Mouse (Mus musculus): ENCODE measurements around the gene Dpysl4.

The Dpysl4 gene

DNA sequence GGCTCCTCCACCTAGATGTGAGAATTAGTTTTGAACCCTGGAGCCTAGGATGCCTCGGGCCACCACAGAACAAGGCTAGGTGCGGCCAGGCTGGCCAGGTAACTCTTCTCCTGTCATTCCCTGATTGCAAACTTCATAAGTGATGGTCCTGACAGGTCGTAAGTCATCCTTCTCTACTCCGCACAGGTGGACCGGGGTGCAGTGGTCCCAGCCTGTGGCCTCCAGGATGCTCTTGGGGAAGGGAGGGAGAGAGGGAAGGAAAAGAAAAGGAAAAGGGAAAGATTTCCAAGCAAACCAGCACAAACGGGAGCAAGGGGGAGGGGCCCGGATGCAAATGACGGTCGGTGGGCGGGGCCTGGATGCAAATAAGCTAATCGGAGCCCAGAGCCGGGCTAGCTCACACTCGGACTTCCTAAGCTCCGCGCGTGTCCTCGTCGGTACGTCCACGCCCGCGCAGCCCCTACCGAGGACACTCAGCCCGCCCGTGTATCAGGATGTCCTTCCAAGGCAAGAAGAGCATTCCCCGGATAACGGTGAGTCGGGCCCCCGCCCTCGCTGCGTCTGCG, at the start of gene Dpysl4:
Dpysl4 (plus strand) TSS at position 373 of the 566 bp plus-strand sequence.
- DNase-seq (ENCODE audit: low spot score in 2 of 2) = peak; percentile 26

DNA sequence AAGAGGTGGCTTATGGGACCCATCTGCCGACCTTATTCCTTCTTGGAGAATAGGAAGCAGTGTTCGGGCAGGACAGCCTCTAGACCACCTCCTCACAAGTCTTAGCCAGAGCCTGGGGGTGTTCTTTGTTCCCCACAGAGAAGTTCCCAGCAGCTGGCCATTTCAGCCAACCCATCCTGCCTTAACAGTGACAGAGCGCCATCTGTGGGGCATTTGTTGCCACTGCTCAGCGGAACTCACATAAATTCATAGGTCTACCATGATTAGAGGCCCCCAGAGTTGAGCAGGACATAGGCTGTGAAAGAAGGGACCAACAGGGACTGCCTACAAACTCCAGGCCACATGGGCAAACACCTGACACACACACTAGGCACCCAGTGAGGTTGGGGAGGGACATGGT, 22.4 kb upstream of the Dpysl4 start:
- no peak for DNase-seq (ENCODE audit: low spot score in 2 of 2)

DNA sequence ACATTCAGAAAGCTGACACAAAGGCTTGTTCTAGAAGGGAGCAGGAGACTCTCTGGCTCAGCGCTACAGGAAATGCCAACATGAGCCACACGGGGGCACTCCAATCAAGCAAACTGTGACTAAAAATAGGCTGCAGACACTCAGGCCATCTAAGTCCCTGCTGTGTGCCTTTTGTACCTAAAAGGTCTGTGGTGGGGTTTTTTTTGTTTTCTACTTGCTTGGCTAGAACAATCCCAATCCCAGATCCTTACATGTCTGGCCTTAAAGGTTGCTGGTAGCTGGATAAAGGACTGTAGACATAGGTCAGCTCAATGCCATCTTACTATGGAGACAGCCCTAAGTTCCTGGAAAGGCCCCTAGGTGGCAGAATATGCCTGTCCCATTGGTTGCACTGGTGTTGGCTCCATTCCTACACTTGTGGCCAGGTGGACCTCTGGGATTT, 17.6 kb upstream of the Dpysl4 start:
- DNase-seq (ENCODE audit: low spot score in 2 of 2) = peak; percentile 34 to 36

DNA sequence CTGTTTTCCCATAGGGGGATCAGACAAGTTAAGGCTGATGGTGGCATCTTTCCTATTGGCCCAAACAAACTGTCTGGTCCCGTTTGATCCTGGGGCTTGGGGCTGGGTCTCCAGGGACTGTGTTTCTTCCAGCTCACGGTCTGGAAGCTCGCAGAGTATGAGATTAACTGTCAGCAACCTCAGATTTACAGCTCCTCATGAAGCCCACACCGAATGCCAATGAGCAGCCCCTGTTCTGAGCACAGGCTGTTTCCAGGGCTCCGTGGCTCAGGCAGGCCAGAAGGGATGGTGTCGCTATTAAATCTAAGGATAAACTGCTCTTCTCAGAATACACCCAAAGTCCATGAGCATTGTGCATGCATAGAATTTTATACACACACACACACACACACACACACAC, 11.6 kb upstream of the Dpysl4 start:
- DNase-seq (ENCODE audit: low spot score in 2 of 2) = no peak

DNA sequence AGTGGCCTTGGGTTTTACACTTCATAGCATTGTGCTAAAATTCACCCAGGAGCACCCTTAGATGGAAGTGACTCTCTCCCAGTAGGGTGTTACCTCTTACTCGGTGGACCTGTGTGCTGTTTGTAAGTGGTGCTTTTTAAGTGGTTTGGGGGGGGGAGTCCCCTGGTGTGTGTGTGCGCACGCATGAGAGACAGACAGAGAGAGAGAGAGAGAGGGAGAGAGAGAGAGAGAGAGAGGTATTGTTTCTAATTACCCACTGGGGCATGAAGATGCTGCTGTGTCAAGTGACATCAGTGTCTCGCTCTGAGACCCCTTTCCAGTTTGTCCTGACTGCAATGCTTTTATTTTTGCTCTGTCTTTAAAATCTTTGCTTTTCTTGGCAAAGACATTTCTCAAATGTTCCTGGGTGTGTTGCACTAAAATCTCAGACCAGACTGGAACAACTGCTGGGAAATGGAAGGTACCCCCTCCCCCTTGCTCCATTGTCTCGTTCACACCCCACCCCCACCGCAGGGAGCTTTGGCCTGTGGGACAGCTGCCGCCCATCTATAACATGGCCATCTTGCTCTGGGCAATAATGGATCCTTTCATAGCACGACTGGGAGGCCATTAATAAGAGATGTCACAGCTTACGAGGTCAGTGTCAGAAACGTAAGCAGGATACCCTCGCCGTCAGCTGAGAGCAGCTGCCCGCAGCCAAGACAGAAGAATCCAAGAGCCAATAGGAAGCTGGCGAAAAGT, 10.6 kb upstream of the Dpysl4 start:
- no peak for DNase-seq (ENCODE audit: low spot score in 2 of 2)

DNA sequence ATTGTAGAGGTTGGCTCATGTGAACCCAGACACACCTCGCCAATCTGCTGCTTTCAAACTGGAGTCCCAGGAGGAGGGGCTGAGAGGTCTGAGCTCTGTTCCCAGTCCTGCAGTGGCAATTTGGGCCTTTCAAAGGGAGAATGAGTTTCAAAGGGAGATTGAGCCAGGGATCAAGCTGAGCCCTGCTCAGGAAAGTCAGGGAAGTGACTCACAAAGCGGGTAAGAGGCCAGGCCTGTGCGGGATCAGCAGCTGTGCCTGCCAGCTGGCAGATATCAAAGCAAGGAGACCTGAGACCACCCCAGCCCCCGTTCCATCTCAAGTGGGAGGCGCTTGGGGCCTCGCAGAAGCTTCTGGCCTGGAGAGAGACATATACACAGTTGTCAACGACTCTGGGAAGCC, 8.5 kb upstream of the Dpysl4 start:
- no peak for DNase-seq (ENCODE audit: low spot score in 2 of 2)

DNA sequence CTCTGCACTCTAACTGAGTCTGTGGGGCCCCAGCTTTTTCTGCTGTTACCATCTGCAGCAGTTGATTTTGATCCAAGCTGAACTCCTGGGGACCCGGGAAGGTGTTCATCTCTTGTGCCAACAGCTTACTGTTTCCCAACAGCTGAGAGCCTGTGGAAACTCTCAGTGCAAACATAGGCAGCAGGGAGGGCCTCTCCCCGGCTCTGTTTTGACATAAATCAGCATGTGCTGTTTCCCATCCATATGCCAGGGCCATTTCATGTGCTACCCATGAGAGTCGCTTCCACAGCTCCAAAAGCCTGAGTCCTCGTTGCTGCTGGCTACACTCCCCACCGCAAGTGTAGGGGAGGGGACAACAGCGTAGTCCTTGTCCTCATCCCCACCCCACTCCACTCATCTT, 7.6 kb upstream of the Dpysl4 start:
- DNase-seq (ENCODE audit: low spot score in 2 of 2) = no peak

DNA sequence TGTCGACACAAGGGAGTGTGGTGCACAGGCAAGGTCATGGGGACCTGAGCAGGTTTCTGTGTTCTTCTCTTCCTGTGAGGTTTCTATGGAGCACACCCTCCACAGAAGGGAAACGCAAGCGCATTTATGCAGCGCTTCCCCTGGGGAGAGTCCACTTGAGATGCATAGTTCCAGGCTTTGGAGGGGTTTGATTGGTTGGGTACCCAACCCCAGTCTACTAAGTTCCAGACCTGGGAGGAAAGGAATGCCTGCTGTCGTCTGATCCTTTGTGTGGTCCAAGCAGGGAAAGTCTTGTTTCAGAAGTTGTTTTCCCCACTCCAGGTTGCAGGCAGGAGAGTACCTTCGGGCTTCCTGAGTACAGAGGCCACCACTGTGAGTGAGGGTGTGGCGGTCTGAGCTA, 6.7 kb upstream of the Dpysl4 start:
- no peak for DNase-seq (ENCODE audit: low spot score in 2 of 2)

DNA sequence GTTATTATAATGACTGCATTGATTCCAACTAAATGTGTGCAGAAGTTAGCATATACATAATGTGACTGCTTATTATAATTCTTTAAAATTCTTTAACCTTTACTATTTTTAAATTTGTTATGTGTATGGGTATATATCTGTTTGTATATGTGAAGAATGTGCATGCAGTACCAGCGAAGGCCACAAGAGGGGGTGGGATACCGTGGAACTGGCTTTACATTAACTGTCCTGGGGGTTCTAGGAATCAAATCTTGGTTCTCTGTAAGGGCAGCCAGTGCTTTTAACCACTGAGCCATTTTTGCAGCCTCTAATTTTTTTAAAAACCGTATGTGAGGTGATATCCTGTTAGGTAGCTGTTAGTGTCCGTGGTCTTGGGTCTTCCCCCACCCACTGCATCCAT, 5.1 kb upstream of the Dpysl4 start:
- no peak for DNase-seq (ENCODE audit: low spot score in 2 of 2)

DNA sequence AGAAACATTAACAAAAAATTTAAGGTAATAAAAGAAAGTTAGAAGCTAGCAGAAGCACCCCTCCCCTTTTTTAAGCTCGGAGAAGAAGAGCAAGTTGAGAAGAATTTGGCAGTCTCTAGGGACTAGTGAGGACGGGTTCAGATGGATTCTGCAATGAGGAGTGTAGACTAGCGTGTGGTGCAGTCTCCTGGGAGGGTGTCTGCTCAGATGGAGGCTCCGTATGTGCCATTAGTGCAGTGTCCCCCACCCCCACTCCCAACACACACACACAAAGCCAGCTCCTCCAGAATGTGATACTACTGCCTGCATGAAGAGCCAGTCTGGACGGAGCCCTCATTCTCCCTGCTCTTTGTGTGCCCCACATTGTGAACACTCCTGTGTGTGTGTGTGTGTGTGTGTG, 4.6 kb upstream of the Dpysl4 start:
- DNase-seq (ENCODE audit: low spot score in 2 of 2) = no peak

DNA sequence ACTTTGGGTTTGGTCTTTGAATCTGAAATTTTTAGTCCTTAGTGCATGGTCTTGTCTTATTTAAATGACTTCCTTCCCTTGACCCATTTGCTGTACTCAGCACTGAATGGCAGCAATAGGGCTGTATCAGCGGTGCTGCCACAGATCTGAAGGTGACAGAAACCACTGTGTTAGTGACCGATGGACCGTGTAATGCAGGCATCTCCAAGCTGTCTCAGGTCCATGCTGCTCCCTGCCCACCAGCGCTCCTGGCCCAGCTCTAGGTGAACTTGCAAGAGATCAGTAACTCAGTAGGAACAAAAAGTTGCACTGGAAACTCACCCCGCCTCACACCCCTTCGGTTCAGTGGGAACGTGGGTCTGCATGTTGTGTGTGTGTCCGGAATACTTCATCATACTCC, 3.5 kb upstream of the Dpysl4 start:
- no peak for DNase-seq (ENCODE audit: low spot score in 2 of 2)

DNA sequence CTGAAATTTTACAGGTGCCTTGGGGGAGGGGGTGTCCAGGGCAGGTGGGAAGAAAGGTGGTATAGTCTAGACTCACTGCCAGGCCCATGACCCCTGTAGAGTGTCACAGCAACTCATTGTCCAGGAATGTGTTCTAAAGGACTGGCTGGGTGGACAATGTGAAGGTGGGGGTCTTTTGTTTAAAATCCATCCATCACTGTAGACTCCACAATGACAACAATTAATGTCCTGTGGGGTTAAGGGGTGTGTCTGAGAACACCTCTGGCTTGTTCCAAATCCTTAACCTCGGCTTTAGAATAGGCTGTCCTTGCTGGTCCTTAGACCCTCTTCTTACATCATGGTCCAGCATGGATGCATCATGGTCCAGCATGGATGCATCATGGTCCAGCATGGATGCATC, 1.5 kb upstream of the Dpysl4 start:
- DNase-seq (ENCODE audit: low spot score in 2 of 2) = no peak

DNA sequence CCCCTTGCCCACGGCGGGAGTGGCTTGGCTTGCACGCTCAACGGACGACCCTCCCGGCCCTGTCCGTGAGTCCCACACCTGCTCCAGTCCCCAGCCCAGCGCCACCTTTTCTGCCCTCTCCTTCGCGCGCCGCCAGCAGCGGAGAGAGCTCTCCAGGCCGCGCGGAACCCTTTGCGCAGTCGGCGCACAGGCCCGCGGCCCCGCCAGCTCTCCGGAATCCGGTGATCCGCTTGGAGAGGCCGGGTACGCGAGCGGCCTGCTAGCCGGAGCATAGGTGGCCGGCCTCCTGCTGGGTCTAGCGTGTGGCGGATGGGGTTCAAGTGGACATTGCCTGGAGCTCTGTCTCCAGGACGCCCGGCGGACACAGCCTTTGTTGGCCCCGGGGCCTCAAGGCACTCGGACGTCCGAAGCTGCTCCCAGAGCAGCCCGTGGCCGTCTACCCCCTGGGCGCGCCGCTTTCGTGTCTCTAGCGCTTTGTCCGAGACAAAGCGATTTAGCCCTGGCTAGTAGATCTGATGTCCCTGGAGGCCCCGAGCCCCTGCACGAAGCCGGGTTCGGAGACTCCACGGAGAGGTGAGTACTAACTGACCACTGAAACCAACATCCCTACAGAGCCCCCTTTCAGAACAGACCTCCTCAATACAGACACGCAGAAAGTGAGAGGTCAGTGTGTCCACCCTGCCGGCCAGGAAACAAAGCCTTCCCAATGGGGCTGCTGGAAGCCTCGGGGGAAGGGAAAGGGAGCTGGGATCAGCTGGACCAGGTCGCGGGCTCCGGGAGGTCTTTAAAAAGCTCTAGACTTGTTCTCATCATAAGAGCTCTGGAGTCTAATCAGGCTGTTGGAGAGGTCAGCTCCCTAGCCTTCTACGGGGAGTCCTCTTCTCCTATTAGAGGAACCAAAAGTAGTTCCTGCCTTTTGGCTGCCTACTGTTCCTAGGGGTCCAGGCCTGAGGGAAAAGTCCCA, 676 bp downstream of the Dpysl4 start:
- no peak for DNase-seq (ENCODE audit: low spot score in 2 of 2)

DNA sequence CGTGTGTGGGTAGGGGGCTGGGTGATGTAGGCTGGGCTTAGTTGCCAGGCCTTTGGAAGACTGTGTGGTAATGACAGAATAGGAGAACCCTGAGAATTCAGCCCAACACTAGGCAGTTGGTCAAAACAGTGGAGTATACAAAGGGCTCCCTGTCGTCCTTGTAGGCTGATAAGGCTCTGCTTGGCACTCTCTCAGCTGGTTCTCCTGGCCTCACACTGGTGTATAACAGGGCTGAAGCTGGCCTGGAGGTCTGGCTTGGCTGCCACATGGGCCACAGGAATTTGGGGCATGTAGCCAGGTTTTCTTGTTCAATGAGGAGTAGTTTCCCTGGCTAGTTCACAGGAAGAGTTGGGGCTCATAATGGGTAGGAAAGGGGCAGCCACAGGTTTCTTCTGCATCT, 2.0 kb downstream of the Dpysl4 start:
- no peak for DNase-seq (ENCODE audit: low spot score in 2 of 2)

DNA sequence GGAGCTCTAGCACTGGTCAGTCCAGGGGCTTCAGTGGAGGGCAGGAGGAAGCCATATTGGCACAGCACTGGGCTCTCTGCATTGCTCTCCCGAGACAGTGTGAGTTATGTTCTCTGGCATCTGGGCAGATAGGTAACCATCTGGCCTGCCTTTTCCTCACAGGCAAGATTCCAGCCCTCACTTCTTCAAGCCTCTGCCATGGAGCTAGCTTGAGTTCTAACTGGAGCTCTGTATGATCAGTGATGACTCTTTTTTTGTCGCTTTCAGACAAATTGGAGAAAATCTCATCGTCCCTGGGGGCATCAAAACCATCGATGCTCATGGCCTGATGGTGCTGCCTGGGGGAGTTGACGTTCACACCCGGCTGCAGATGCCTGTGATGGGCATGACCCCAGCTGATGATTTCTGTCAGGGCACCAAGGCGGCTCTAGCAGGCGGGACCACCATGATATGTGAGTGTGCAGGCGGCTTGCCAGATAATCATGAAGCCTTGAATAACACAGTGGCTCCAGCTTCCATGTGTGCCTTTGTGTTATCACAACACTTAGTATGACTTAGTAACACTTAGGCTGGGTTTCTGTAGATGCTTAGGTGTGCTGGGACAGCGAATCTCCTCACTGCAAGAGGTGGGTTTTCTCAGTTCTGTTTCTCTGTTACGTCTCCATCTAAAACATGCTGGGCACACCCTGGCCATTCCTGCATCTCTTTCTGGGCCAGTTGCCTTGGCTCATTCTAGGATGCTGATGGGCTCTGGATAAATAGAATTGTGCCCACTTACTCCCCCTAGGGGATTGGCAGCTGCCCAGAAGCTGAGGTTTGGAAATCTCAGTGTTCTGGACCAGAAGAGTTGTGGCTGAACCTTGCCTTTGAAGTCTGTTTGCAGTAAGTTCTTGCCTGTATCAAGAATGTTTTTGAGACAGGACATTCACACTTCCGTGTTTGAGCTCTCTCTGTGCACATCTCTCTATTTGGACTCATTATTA, 4.4 kb downstream of the Dpysl4 start:
- DNase-seq (ENCODE audit: low spot score in 2 of 2) = no peak

DNA sequence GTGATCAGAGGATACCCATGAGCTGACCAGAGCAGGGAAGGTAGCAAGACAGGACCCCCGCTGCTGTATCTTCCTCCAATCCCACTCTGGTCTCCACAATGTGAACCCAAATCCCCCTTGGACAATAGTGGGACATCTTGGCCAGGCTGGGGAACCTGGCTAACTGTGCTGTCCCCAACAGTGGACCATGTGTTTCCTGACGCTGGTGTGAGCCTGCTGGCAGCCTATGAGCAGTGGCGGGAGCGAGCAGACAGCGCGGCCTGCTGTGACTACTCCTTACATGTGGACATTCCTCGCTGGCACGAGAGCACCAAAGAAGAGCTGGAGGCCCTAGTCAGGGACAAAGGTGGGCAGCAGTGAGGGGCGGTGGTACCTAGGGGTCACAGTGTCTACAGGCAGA, 5.9 kb downstream of the Dpysl4 start:
- no peak for DNase-seq (ENCODE audit: low spot score in 2 of 2)

DNA sequence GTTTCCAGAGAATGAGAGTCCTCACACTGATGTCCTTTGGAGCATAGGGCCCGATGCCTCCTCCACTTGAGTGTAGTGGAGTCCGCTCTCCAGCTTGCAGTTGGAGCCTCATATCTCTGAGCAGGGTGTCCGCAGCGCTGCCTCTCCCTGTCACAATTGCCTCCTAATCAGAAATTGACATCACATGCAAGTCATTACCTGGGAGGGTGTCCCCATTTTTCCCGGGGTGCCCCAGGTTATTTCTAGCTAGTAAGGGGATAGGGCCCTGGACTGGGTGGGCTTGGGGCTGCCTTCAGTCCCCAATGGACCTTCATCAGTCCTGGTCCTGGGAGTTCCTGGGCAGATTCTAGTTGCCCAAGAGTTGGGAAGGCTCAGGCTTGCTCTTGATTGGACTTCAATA, 6.9 kb downstream of the Dpysl4 start:
- DNase-seq (ENCODE audit: low spot score in 2 of 2) = no peak

DNA sequence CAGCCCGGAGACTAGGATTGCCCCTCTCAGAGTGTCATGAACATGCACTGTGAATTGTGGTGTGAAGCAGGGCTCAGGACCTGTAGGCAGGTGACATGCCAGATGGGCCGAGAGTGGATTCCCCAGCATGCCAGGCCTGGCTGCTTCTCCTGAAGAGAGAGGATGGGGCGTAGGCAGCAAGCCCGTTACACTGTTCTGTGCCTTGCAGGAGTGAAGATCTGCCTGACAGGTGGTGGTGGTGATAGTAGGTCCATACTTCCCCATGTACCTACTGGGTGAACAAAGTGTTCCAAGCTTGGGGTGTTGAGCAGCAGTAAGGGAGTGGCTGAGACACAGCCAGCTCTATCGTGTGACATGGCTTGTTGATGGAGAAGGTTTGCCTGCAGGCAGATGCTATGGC, 7.3 kb downstream of the Dpysl4 start:
- DNase-seq (ENCODE audit: low spot score in 2 of 2) = no peak

DNA sequence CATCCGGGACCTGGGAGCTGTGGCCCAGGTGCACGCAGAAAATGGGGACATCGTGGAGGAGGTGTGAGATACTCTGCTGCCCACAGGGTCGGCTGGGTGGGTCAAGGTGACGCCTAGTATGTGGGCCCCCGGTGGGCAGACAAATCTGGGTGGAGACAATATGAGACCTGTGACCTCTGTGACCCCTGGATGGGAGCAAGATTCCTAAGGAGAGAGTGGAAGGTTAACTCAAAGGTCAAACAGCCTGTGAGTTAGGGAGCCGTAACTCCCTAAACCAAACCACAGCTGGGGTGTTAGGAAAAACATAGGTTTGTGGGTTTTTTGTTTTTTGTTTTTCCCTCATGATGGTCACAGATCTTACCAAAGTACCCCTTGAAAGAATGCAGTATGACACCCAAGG, 8.0 kb downstream of the Dpysl4 start:
- DNase-seq (ENCODE audit: low spot score in 2 of 2) = no peak

DNA sequence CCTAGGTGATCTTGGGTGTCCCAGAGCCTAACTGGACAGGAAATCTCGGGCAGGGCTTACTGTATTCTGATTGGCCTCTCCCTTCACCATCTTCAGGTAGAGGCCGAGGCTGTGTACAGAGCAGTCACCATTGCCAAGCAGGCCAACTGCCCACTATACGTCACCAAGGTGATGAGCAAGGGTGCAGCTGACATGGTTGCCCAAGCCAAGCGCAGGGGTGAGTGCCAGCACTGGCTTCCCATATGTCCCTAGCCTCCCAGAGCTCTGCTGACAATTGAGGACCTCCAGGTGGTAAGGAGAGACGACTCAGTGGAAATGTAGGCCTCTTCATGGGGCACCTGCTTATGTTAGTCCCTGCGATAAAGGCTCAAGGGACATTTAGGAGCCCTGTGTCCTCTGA, 9.0 kb downstream of the Dpysl4 start:
- DNase-seq (ENCODE audit: low spot score in 2 of 2) = no peak

DNA sequence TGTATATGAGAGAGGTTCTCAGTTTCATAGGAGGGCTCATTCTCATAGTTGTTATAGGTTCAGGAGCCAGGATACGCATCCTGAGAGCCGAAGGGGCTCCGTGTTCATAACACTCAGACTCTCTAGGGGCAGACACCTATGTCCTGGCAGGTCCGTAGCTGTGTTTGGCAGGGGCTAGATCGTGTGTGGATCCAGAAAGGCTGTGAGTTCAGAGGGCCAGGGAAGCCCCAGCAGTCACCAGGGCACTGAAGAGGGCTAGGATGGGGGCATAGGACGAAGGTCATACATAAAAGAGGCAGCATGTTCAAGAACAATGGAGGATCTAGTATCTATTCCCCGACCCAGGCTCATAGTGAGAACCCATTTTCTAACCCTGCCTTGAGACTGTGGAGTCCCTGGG, 9.5 kb downstream of the Dpysl4 start:
- DNase-seq (ENCODE audit: low spot score in 2 of 2) = no peak

Measured in urinary bladder, postnatal 36 days (tissue).